ENCODE assay signal across 20 mouse cellular contexts in the genomic region with DNA sequence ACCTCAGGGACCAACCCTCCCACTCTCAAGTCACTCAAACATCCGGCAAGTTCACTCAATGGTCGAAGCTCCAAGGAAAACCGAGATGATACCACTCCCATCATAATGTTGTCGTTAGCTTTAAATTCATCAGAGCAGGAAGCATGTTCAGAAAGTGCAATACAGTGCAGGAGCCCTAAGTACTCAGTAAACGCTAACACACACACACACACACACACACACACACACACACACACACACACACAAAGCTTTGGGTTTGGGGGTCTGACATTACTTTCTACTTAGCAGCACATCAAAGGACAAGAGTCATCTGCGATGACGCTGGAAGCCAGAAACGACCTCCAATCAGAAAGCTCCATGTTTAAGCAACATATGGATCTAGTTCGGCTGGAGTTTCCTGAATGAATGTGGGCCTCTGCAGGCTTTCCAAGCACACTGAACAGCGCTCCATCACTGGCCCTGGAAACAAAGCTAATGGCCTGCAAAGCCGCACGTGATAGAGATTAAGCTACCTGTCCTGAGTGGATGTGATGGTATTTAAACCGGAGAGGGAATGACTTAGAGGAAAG.
DNase-seq lines count a peak whose midpoint lies in the region; ATAC-seq lines count a peak whose summit lies in the region.
"Had no signal": no experiment of that assay in that cellular context is flagged by ENCODE, and none has a peak within 500 bp of the region (broad histone marks: within the 10 kb centered on the region; RNA-seq: fewer than 3 reads in every experiment).

No protein-coding gene starts in this region.

- H3K4me3 ChIP-seq in embryonic facial prominence, embryonic 14.5 days (ENCODE audit: low read depth, low read length) = no peak overlapping the region
- H3K4me3 ChIP-seq in limb, embryonic 13.5 days = no peak overlapping the region
- H3K4me3 ChIP-seq: lung, embryonic 15.5 days had no signal

- WGBS in embryonic facial prominence, embryonic 14.5 days = 26% methylated on average over 13 of the region's 13 CpGs
- WGBS in limb, embryonic 13.5 days = 17% methylated on average over 13 of the region's 13 CpGs

- intact Hi-C loops in gastrocnemius, postnatal 36 days (cut with DNase I) = no loop called here

- peak overlapping the region; percentile 36 for H3K4me2 ChIP-seq in embryonic facial prominence, embryonic 14.5 days (ENCODE audit: low read depth, low read length)
- peak overlapping the region; percentile 34 for H3K4me2 ChIP-seq in limb, embryonic 13.5 days (replicated peaks)
- H3K4me2 ChIP-seq: lung, embryonic 15.5 days; midbrain, embryonic 11.5 days had no signal

- H3K27ac ChIP-seq in embryonic facial prominence, embryonic 14.5 days (replicated peaks; ENCODE audit: low read depth, low read length) = peak overlapping the region; percentile 77
- H3K27ac ChIP-seq in limb, embryonic 13.5 days = peak overlapping the region; percentile 59; the same call in 1 of the 2 replicates
- H3K27ac ChIP-seq: liver, embryonic 14.5 days; lung, embryonic 15.5 days had no signal

- no peaks in the 10 kb centered on the region for H3K9me3 ChIP-seq in embryonic facial prominence, embryonic 14.5 days (ENCODE audit: control insufficient read depth, low read length)
- H3K9me3 ChIP-seq in limb, embryonic 13.5 days = no peaks in the 10 kb centered on the region
- H3K9me3 ChIP-seq: lung, embryonic 15.5 days had no signal

- no peaks in the 10 kb centered on the region for H3K36me3 ChIP-seq in embryonic facial prominence, embryonic 14.5 days (ENCODE audit: control insufficient read depth, insufficient read depth, low read length)
- H3K36me3 ChIP-seq in limb, embryonic 13.5 days = no peaks in the 10 kb centered on the region
- H3K36me3 ChIP-seq: lung, embryonic 15.5 days had no signal

- H3K4me1 ChIP-seq in embryonic facial prominence, embryonic 14.5 days (ENCODE audit: control insufficient read depth, insufficient read depth, low read length) = peaks cover 10% of the 10 kb centered on the region
- peaks cover 11% of the 10 kb centered on the region; the same call in 1 of the 2 replicates for H3K4me1 ChIP-seq in limb, embryonic 13.5 days
- H3K4me1 ChIP-seq: lung, embryonic 15.5 days had no signal

- peak; percentile 49 for DNase-seq in MN1 (ENCODE audit: low spot score)
- DNase-seq in embryo, embryonic 10.5 days (ENCODE audit: low spot score) = peak; percentile 72
- peak; percentile 83 for DNase-seq in embryonic facial prominence, embryonic 14.5 days (ENCODE audit: low spot score)
- DNase-seq in gastrocnemius, postnatal 36 days = no peak
- DNase-seq in thymus, postnatal 0 days (ENCODE audit: low spot score) = no peak
- DNase-seq: adrenal gland, adult 2 months; cerebellum, adult 2 months; heart, adult 18-20 months; heart, postnatal 4 days; kidney, adult 8-10 months; kidney, postnatal 14 days; lung, postnatal 4 days; right cerebral cortex, postnatal 25 days; thymus, adult 18-20 months had no signal

- no peaks in the 10 kb centered on the region for H3K27me3 ChIP-seq in embryonic facial prominence, embryonic 14.5 days (replicated peaks; ENCODE audit: control insufficient read depth, insufficient read depth, low read length)
- H3K27me3 ChIP-seq in limb, embryonic 13.5 days = no peaks in the 10 kb centered on the region
- H3K27me3 ChIP-seq: lung, embryonic 15.5 days had no signal

- peak; percentile 71 for ATAC-seq in embryonic facial prominence, embryonic 14.5 days (ENCODE audit: low read depth)
- ATAC-seq in limb, embryonic 13.5 days (ENCODE audit: low FRiP score, low read depth) = peak; percentile 90
- no peak for ATAC-seq in activated CD4-positive, CD25-positive, alpha-beta regulatory T cell, adult 4 months
- ATAC-seq: inflammation-experienced regulatory T-cells, adult 6 months had no signal

- peak overlapping the region; percentile 30; the same call in 1 of the 2 replicates for H3K9ac ChIP-seq in embryonic facial prominence, embryonic 14.5 days (ENCODE audit: low read depth, low read length)
- no peak overlapping the region for H3K9ac ChIP-seq in limb, embryonic 13.5 days
- H3K9ac ChIP-seq: liver, embryonic 14.5 days; lung, embryonic 15.5 days had no signal

Comparison
In these comparisons a context has a peak if more than half of its experiments do, and no peak if none do; other contexts are left out.
1. DNase-seq: peak in MN1 (single experiment), embryo, embryonic 10.5 days (single experiment) and embryonic facial prominence, embryonic 14.5 days (single experiment); none in gastrocnemius, postnatal 36 days (0 of 2) and thymus, postnatal 0 days (single experiment).